Mouse (Mus musculus): ENCODE measurements around the gene Ptpn12. TPM values are rescaled to one million over a fixed set of nuclear protein-coding genes. Genes with fewer than 3 reads are reported as not detected.

Gene Ptpn12
- polyA plus RNA-seq, 1 experiment from 2014 or later = 35.5 TPM

- Histone ChIP-seq H3K4me2 (ENCODE audit: low read length) (no peak overlapping the region), H3K9me3 (replicated peaks; ENCODE audit: control insufficient read depth, low read length) (no peaks in the 10 kb centered on the region), H3K4me3 (ENCODE audit: low read depth, low read length) (no peak overlapping the region), H3K27ac (ENCODE audit: low read depth, low read length) (no peak overlapping the region), H3K9ac (ENCODE audit: low read length) (no peak overlapping the region), H3K27me3 (replicated peaks; ENCODE audit: control insufficient read depth, insufficient read depth, low read length) (no peaks in the 10 kb centered on the region), H3K36me3 (ENCODE audit: control insufficient read depth, insufficient read depth, low read length) (no peaks in the 10 kb centered on the region), H3K4me1 (ENCODE audit: control insufficient read depth, insufficient read depth, low read length) (no peaks in the 10 kb centered on the region)
- no peak for ATAC-seq
- WGBS = 96% methylated on average over 6 of the region's 6 CpGs
- no peak for DNase-seq (ENCODE audit: low spot score)
These were observed 115.6 kb downstream of the Ptpn12 start for GRCm38 (mm10) chr5:20940040-20940571.

GRCm38 (mm10) chr5:20938523-20938922 lies 117.2 kb downstream of the Ptpn12 start:
- no peaks in the 10 kb centered on the region for H3K9me3 ChIP-seq (replicated peaks; ENCODE audit: control insufficient read depth, low read length)
- no peaks in the 10 kb centered on the region for H3K27me3 ChIP-seq (replicated peaks; ENCODE audit: control insufficient read depth, insufficient read depth, low read length)
- no peak overlapping the region for H3K4me3 ChIP-seq (ENCODE audit: low read depth, low read length)
- H3K27ac ChIP-seq (ENCODE audit: low read depth, low read length) = no peak overlapping the region
- H3K9ac ChIP-seq (ENCODE audit: low read length) = no peak overlapping the region
- no peak for DNase-seq (ENCODE audit: low spot score)
- no peak overlapping the region for H3K4me2 ChIP-seq (ENCODE audit: low read length)
- H3K4me1 ChIP-seq (ENCODE audit: control insufficient read depth, insufficient read depth, low read length) = no peaks in the 10 kb centered on the region
- H3K36me3 ChIP-seq (ENCODE audit: control insufficient read depth, insufficient read depth, low read length) = no peaks in the 10 kb centered on the region
- 77% methylated on average over 5 of the region's 5 CpGs for WGBS
- no peak for ATAC-seq

Other genes with a start within 250 kb of the Ptpn12 start
- gene Phtf2, start 173.8 kb downstream of the Ptpn12 start, polyA plus RNA-seq (2014; fragmentation: Nextera tagmentation; extraction: Ambion mirVana) = 18.4 and 23.8 TPM in 2 replicates
- 67.3 and 76.2 TPM in 2 replicates for gene Tmem60, start 173.7 kb downstream of the Ptpn12 start, polyA plus RNA-seq (2014; fragmentation: Nextera tagmentation; extraction: Ambion mirVana)
- gene Rsbn1l, start 99.5 kb downstream of the Ptpn12 start, polyA plus RNA-seq (2014; fragmentation: Nextera tagmentation; extraction: Ambion mirVana) = 5.3 TPM in 2 replicates
- gene Gsap, start 130.3 kb upstream of the Ptpn12 start, polyA plus RNA-seq (2014; fragmentation: Nextera tagmentation; extraction: Ambion mirVana) = 7.7 and 8.8 TPM in 2 replicates